Mouse (Mus musculus) myocyte (in vitro differentiated cells): ENCODE results near the gene Cyb561. TPM values are rescaled to one million over a fixed set of nuclear protein-coding genes. Genes with fewer than 3 reads are reported as not detected.

ENCODE experiments used
- H3K27me3 ChIP-seq: one replicate; pipeline ENCODE4 v1.6.1; 2011; ENCODE audit not compliant: control insufficient read depth, insufficient read depth, insufficient read length
- H3K36me3 ChIP-seq: one replicate; pipeline ENCODE4 v1.6.1; 2011; ENCODE audit not compliant: control insufficient read depth, insufficient read depth
- H3K4me2 ChIP-seq: one replicate; pipeline ENCODE4 v1.6.1; 2011; ENCODE audit warnings: low read depth, control low read depth
- H3K4me3 ChIP-seq: one replicate; pipeline ENCODE4 v1.5.1; 2011; ENCODE audit warnings: mild to moderate bottlenecking, control low read depth, moderate library complexity
- H3K79me2 ChIP-seq: one replicate; pipeline ENCODE4 v1.6.1; 2011; ENCODE audit not compliant: control insufficient read depth, insufficient read depth
- H3ac ChIP-seq: one replicate; pipeline ENCODE4 v1.6.1; 2011; ENCODE audit not compliant: control insufficient read depth, insufficient read length
- CEBPB ChIP-seq: IDR thresholded peaks from 2 replicates; pipeline ENCODE4 v1.6.1; 2011; ENCODE audit warnings: mild to moderate bottlenecking, moderate library complexity; ENCODE audit not compliant: poor library complexity, insufficient read depth, severe bottlenecking
- E2F4 ChIP-seq: IDR thresholded peaks from one replicate; pipeline ENCODE4 v1.6.1; 2011; ENCODE audit warnings: mild to moderate bottlenecking, control low read depth, moderate library complexity; ENCODE audit not compliant: insufficient read depth
- MAX ChIP-seq: IDR thresholded peaks from one replicate; pipeline ENCODE4 v1.6.1; 2011; ENCODE audit warnings: low read depth, mild to moderate bottlenecking, control low read depth
- MYOD1 ChIP-seq, 3 experiments: IDR thresholded peaks; one replicate each; pipeline ENCODE4 v1.6.1; 2011; ENCODE audit warnings: control low read depth in 2 of 3, low read depth in 2 of 3, mild to moderate bottlenecking in 2 of 3, moderate library complexity in 1 of 3; ENCODE audit not compliant: insufficient read length in 2 of 3, control insufficient read depth in 1 of 3
- MYOG ChIP-seq, 3 experiments: IDR thresholded peaks; one replicate each; pipeline ENCODE4 v1.6.1; 2011; ENCODE audit warnings: control low read depth in 2 of 3, low read depth in 2 of 3, mild to moderate bottlenecking in 2 of 3; ENCODE audit not compliant: insufficient read length in 2 of 3, control insufficient read depth in 1 of 3, insufficient read depth in 1 of 3
- POLR2A ChIP-seq: IDR thresholded peaks from one replicate; pipeline ENCODE4 v1.6.1; 2011; ENCODE audit warnings: low read depth, mild to moderate bottlenecking, control low read depth, moderate library complexity; ENCODE audit not compliant: insufficient read length
- POLR2AphosphoS2 ChIP-seq: IDR thresholded peaks from one replicate; pipeline ENCODE4 v1.6.1; 2011; ENCODE audit warnings: low read depth, control low read depth; ENCODE audit not compliant: insufficient read length
- REST ChIP-seq: IDR thresholded peaks from one replicate; pipeline ENCODE4 v1.6.1; 2011; ENCODE audit warnings: mild to moderate bottlenecking, control low read depth, moderate library complexity; ENCODE audit not compliant: insufficient read depth, insufficient read length
- SRF ChIP-seq: IDR thresholded peaks from one replicate; pipeline ENCODE4 v1.6.1; 2011; ENCODE audit warnings: low read depth; ENCODE audit not compliant: control insufficient read depth, insufficient read length
- TCF12 ChIP-seq: IDR thresholded peaks from one replicate; pipeline ENCODE4 v1.6.1; 2011; ENCODE audit warnings: mild to moderate bottlenecking, control low read depth; ENCODE audit not compliant: poor library complexity, insufficient read depth, severe bottlenecking
- TCF3 ChIP-seq: IDR thresholded peaks from one replicate; pipeline ENCODE4 v1.6.1; 2011; ENCODE audit warnings: low read depth, control low read depth; ENCODE audit not compliant: insufficient read length
- USF1 ChIP-seq: IDR thresholded peaks from one replicate; pipeline ENCODE4 v1.6.1; 2011; ENCODE audit warnings: low read depth, mild to moderate bottlenecking, control low read depth, moderate library complexity
- polyA plus RNA-seq: library from polyadenylated mRNA; unstranded; fragments of >200 nt; fragmentation: generic; extraction: Trizol; gene quantifications from one replicate; pipeline ENCODE4 v1.2.1, GENCODE M21; 2012; ENCODE audit warnings: missing spikeins

The Cyb561 gene
- polyA plus RNA-seq, 1 experiment, result 1.5 TPM

GRCm38 (mm10) chr11:105899151-105899550, 54.0 kb downstream of the Cyb561 start:
- H3K27me3 ChIP-seq, result no peaks in the 10 kb centered on the region
- no peaks in the 10 kb centered on the region for H3K79me2 ChIP-seq
- no peak overlapping the region for H3K4me2 ChIP-seq
- no peak overlapping the region for H3ac ChIP-seq
- H3K36me3 ChIP-seq, result peaks cover 14% of the 10 kb centered on the region
- H3K4me3 ChIP-seq, result no peak overlapping the region
- no peak for TF ChIP-seq TCF3

GRCm38 (mm10) chr11:105887281-105887680, 65.9 kb downstream of the Cyb561 start:
- Histone ChIP-seq H3K79me2 (no peaks in the 10 kb centered on the region), H3ac (no peak overlapping the region), H3K36me3 (peaks cover 6% of the 10 kb centered on the region), H3K4me3 (no peak overlapping the region), H3K4me2 (no peak overlapping the region), H3K27me3 (no peaks in the 10 kb centered on the region)
- TF ChIP-seq MYOD1 (IDR thresholded peaks at IDR 0.05; ENCODE audit: control insufficient read depth in 1 of 3, insufficient read length in 2 of 3, low read depth in 2 of 3) (no peak), MYOG (IDR thresholded peaks at IDR 0.05; ENCODE audit: control insufficient read depth in 1 of 3, insufficient read depth in 1 of 3, insufficient read length in 2 of 3, low read depth in 2 of 3) (no peak), MAX (no peak), TCF3 (no peak), E2F4 (no peak), USF1 (no peak), REST (no peak), POLR2A (no peak), SRF (no peak), CEBPB (no peak), TCF12 (no peak), POLR2AphosphoS2 (no peak)

DNA sequence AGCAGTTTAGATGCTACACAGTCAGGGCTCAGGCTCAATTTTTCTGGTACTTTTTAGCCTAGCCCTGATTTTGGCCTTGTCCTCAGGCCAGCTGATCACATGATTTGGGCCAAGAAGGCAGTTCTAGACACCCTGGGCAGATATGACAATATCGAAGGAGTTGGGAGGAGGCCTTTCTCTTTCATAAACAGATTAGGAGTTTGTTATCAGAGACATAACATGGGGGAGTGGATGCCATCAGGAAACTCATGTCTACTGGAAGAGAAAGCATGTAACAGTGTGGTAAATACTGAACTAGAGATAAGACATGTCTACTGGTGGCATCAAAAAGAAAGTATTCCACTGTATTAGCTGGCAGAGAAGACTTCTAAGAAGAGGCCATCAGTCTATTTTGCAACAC, 67.6 kb downstream of the Cyb561 start:
- Histone ChIP-seq H3K4me3 (no peak overlapping the region), H3ac (no peak overlapping the region), H3K79me2 (no peaks in the 10 kb centered on the region), H3K27me3 (no peaks in the 10 kb centered on the region), H3K4me2 (no peak overlapping the region), H3K36me3 (peaks cover 6% of the 10 kb centered on the region)
- TF ChIP-seq POLR2A (no peak), POLR2AphosphoS2 (no peak)

Other genes with a start within 250 kb of the Cyb561 start
- 1.3 TPM for gene Ace, start 14.6 kb upstream of the Cyb561 start, polyA plus RNA-seq
- gene Ace3, start 41.3 kb upstream of the Cyb561 start, polyA plus RNA-seq, result not detected
- gene Kcnh6, start 54.8 kb upstream of the Cyb561 start, polyA plus RNA-seq, result not detected
- gene Dcaf7, start 83.5 kb upstream of the Cyb561 start, polyA plus RNA-seq, result 36.1 TPM
- 21.2 TPM for gene Taco1, start 112.7 kb upstream of the Cyb561 start, polyA plus RNA-seq
- gene Map3k3, start 131.3 kb upstream of the Cyb561 start, polyA plus RNA-seq, result 21.9 TPM
- gene Gm10840, start 207.5 kb upstream of the Cyb561 start, polyA plus RNA-seq, result not detected
- gene Limd2, start 207.5 kb upstream of the Cyb561 start, polyA plus RNA-seq, result 36.4 TPM
- 25.9 TPM for gene Strada, start 248.8 kb upstream of the Cyb561 start, polyA plus RNA-seq